Mouse (Mus musculus) adrenal gland, postnatal 4 days (tissue): ENCODE data around the gene Foxo3. TPM values are rescaled to one million over a fixed set of nuclear protein-coding genes. Genes with fewer than 3 reads are reported as not detected.

Experiments
- DNase-seq, 2 experiments: peaks; one replicate each; pipeline ENCODE4 v3.0.0; 2021 to 2022; ENCODE audit warnings: low spot score in 2 of 2, mixed read lengths in 2 of 2
- long read RNA-seq, 2 experiments: library from polyadenylated mRNA; stranded (forward); transcript quantifications; one replicate each; pipeline ENCODE4 v2.0.0; 2021
- total RNA-seq, 2 experiments: library from RNA; stranded (reverse); gene quantifications; 2 replicates each; pipeline ENCODE4 v1.2.3; 2021

Foxo3 gene
- total RNA-seq: 10 to 100 TPM; 71.7 to 72.8 TPM
- long read RNA-seq, experiment 1, full-length matches to known transcripts: 9 of 15 reads
- long read RNA-seq, experiment 1, partial matches to known transcripts: 1 of 15 reads
- long read RNA-seq, experiment 1, other reads (novel, unspliced or antisense): 5 of 15 reads
- long read RNA-seq, experiment 2, full-length matches to known transcripts: 10 of 23 reads
- long read RNA-seq, experiment 2, partial matches to known transcripts: 6 of 23 reads
- long read RNA-seq, experiment 2, other reads (novel, unspliced or antisense): 7 of 23 reads

DNA sequence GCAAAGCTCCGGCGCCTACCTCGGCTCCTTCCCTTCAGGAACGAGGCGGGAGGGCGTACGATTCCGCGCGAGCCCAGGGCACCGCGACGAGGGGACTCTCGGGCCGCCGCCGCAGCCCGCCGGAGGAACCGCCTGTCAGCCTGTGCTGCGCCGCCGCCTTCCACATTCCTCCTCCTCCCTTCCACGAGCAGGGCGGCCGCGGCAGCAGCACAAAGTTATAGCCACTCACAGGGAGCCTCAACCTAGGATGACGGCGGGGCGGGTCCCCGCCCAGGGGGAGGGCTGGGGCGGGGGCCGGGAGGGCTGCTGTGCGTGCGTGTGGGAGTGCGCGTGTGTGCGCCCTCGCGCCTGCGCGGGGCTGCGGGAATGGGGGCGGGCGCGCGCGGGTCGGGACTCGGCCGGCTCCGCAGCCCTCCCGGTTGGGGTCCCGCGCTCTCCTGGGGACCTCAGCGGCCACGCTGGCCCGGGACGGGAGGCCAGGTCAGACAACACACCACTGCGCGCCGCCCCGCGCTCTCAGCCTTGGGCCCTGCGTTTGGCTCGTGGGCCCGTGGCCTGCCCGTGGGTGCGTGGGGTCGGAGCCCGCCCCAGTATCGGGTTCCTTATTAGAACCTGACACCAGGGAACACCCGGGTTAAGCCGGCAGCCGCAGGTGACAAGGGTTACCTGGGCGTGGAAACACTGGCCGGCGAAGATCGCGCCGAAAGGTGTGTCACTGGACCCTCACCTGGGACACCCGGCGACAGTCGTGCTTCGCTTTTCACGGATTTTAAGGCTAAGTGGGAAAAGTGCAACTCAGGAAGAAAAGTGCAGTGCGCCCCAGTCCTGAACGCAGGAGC is at the start of gene Foxo3:
Gene Foxo3, minus strand, starts transcription at position 249 of the 839 bp plus-strand sequence.
- DNase-seq: peak; percentile 66 to 82

DNA sequence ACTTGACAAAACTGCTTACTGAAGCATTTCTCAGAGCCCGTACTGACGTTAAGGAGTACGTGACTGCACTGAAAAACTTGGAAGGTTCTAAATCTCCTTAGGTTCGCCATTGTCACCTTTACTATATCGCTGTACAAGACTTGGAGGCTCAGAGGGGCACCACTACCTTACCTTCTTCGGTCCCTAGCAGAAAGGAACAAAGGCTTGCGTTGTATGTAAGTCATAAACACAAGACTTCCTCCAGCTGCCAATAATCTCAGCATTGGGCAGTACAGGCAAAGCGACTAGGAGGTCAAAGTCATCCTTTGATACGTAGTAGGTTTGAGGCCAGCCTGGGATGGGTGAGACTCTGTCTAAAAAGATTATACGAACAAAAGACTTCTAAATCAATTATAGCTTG is 48.8 kb upstream of the Foxo3 start:
- DNase-seq: no peak

DNA sequence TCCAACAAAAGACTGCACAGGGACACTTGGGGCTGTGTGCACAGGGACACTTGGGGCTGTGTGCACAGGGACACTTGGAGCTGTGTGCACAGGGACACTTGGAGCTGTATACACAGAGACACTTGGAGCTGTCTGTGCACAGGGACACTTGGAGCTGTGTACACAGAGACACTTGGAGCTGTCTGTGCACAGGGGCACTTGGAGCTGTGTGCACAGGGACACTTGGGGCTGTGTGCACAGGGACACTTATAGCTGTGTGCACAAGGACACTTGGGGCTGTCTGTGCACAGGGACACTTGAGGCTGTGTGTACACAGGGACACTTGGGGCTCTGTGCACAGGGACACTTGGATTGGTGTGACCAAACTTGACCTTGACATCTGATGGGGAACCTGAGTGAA is 47.4 kb upstream of the Foxo3 start:
- no peak for DNase-seq

DNA sequence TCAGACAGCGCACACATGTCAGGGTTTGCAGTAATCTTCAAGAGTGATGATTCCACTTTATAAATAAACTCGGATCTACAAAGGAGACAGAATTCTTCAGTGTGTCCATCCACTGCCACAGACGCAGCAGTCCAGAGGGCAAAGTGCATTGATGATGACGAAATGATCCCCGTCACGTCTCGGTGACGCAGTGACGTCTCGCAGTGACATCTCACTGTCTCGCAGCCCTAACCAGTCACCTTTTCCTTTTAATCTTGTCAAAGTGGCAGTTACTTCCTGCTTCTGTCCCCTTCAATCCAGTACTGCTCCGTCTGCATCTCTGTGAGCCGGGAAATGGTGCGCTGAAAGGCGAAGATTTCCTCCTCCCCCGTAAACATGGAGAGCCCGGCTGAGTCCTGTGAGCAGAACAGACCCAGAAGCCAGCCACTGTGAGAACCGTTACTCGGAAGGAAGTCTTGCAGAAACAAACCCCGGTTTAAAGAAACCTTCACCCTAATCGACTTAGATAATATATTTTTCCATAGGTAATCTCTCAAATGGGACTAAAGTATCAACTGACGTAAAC is 36.7 kb upstream of the Foxo3 start:
- DNase-seq: no peak

DNA sequence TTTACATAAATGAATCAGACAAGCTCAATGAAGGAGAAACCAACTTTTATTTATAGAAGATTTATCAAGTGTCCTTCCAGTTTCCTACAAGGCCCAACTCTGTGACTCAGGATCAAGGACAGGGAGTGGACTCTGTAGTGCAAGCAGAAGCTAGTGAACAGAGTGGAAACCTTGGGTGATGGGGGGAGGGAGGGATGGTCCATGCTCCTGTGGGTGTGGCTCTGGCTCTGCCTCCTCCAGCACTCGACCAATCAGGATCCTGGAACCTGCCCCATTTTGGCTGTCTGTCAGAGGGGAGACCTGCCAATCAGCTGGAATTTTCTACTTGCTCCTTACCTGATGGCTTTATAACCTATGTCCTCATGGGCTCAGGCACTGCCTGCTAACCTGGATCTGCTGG is 36.0 kb upstream of the Foxo3 start:
- peak in 1 of 2 experiments; percentile 41 for DNase-seq

DNA sequence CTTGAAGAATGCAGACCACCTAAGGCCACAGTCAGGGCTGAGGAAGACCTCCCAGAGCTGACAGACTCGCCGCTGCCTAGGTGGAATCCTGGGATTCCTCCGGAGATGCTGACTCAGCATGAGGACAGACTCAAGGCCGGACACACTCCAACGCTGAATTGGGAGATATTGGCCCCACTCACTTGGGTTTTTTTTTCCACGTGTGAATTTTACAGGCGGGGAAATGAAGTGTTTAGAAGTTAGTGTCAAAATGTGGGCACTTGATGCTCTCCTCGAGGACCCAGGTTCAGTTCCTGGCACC is 32.1 kb upstream of the Foxo3 start:
- DNase-seq: no peak

- DNase-seq: peak; percentile 53 to 55
These were observed 31.6 kb upstream of the Foxo3 start for GRCm38 (mm10) chr10:42307980-42308686.

DNA sequence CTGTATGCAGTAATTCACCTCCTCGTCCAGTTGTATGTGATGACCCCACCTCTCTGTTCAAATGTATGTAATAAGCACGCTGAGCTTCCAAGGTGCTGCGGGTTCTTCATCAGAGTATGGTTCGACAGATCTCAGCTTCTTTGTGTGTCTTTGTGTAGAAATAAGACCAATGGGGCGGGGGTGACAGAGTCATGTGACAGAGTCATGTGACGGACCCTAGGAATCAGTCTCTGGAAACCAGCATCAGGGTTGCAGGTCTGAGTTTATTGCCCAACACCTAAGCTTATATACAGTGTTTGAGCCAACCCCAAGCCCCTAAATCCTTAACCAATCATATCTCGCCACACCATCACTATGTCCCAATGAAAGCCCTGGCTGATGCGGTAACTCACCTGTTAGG is 29.9 kb upstream of the Foxo3 start:
- no peak for DNase-seq

- no peak for DNase-seq
These were observed 24.2 kb upstream of the Foxo3 start for GRCm38 (mm10) chr10:42300805-42301204.

DNA sequence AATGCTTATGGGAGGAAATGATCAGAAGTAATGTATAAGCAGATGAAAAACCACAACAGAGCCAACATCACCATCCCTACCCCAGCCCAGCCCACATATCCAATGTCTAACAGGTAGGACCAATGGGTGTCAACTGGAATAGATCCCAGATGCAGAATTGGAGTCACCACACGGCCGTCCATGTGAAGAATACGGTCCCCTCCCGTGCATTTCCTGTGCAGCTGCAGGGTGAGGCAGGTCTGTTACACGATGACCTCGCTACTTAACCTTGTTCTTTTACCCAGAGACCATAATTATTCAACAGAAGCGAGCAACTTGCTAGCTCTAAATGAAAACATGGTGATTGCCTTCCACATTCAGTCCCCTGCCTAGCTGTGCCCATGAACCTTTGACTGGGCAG is 23.4 kb upstream of the Foxo3 start:
- no peak for DNase-seq

DNA sequence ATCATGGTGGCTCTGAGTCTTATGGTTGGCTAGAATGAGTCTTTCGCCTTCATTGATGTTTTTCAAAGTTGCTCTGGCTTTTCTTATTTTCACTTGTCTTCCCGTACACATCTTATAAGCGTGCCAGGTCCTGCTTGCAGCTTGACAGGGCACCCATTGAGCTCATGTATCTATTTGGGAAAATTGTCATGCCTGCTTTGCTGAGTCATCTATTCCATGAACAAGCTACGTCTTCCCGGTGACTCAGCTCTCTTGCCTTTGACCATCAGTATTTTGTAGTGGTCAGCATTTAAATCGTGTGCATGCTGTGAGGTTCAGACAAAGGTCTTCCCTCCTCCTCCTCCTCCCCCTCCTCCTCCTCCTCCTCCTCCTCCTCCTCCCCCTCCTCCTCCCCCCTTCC is 22.9 kb upstream of the Foxo3 start:
- DNase-seq: no peak

- DNase-seq: no peak
These were observed 21.4 kb upstream of the Foxo3 start for GRCm38 (mm10) chr10:42297954-42298353.

- no peak for DNase-seq
These were observed 20.6 kb upstream of the Foxo3 start for GRCm38 (mm10) chr10:42297109-42297508.

- DNase-seq: no peak
These were observed 20.0 kb upstream of the Foxo3 start for GRCm38 (mm10) chr10:42296559-42296958.

GRCm38 (mm10) chr10:42295028-42295427 is 18.5 kb upstream of the Foxo3 start:
- DNase-seq: no peak

GRCm38 (mm10) chr10:42294392-42294791 is 17.8 kb upstream of the Foxo3 start:
- no peak for DNase-seq

- DNase-seq: no peak
These were observed 17.3 kb upstream of the Foxo3 start for GRCm38 (mm10) chr10:42293877-42294276.

DNA sequence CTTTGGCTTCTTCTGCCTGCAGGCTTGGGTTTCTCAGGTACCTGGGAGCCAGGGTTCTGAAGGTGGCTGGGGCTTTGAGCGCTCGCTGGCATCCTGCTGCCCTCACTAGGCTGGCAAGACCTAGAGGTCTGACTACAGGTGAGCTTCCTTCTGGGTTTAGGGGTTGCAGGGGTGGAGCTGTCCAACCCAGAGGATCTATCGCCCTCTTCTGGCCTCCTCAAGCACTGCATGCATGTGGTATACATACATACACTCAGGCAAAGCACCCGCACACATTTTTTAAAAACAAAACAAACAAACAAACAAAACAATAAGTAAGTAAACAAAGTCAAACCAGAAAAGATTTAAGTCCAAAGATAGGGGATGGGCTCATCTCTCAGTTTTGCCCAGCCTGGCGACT is 14.8 kb upstream of the Foxo3 start:
- no peak for DNase-seq

DNA sequence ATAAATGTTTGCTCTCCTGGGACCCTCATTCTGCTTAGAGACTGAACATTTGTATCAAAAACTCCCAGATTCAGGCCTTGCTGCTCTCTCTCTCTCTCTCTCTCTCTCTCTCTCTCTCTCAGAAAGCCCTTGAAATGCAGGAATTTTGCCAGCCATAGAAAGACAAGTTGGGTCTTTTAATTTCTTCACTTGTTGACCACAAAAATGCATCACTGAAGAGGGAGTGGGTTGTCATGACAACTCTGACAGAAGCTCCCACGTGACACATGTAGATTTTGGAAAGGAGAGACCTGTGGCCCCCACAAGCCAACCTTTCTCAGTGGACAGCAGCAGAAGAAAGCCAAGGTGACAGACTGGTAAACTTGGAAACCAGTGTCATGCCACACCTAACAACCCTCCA is 11.1 kb upstream of the Foxo3 start:
- no peak for DNase-seq

- DNase-seq: no peak
These were observed 1.8 kb upstream of the Foxo3 start for GRCm38 (mm10) chr10:42278307-42278850.

- peak; percentile 91 to 95 for DNase-seq
These were observed 1.1 kb upstream of the Foxo3 start for GRCm38 (mm10) chr10:42277476-42278306.
